Mouse (Mus musculus): ENCODE measurements at regions not wholly inside any gene's neighbourhood (a gene's known extent, or its start where the extent isn't known, plus 50 kb on each side); places are given as distances from the start of the nearest gene placed in this dataset.
"Not testable (repeated sequence)": the region's sequence is repeated elsewhere in the genome, so short reads cannot be mapped to it uniquely, and the experiment has no call there.

- DNase-seq (ENCODE audit: low spot score in 2 of 2): no peak
Observed at GRCm38 (mm10) chr5:26572691-26573191, 244.3 kb upstream of the Dpp6 start.

- DNase-seq (ENCODE audit: low spot score in 2 of 2): no peak
Observed at GRCm38 (mm10) chr5:26573446-26573845, 243.6 kb upstream of the Dpp6 start.

GRCm38 (mm10) chr5:26586108-26586507 lies 230.9 kb upstream of the Dpp6 start:
- DNase-seq (ENCODE audit: low spot score in 2 of 2): no peak

- no peak for DNase-seq (ENCODE audit: low spot score in 2 of 2)
Observed at GRCm38 (mm10) chr5:26590886-26591285, 226.1 kb upstream of the Dpp6 start.

- no peak for DNase-seq (ENCODE audit: low spot score in 2 of 2)
Observed at GRCm38 (mm10) chr5:26592341-26592740, 224.7 kb upstream of the Dpp6 start.

- no peak for DNase-seq (ENCODE audit: low spot score in 2 of 2)
Observed at GRCm38 (mm10) chr5:26597991-26598390, 219.0 kb upstream of the Dpp6 start.

- no peak for DNase-seq (ENCODE audit: low spot score in 2 of 2)
Observed at GRCm38 (mm10) chr5:26619272-26619671, 197.7 kb upstream of the Dpp6 start.

- no peak for DNase-seq (ENCODE audit: low spot score in 2 of 2)
Observed at GRCm38 (mm10) chr5:26622116-26622515, 194.9 kb upstream of the Dpp6 start.

- no peak for DNase-seq (ENCODE audit: low spot score in 2 of 2)
Observed at GRCm38 (mm10) chr5:26671478-26671877, 145.5 kb upstream of the Dpp6 start.

GRCm38 (mm10) chr5:26689775-26690174 lies 127.2 kb upstream of the Dpp6 start:
- DNase-seq (ENCODE audit: low spot score in 2 of 2): peak in 1 of 2 experiments; percentile 7

- no peak for DNase-seq (ENCODE audit: low spot score in 2 of 2)
Observed at GRCm38 (mm10) chr5:26691121-26691520, 125.9 kb upstream of the Dpp6 start.

- DNase-seq (ENCODE audit: low spot score in 2 of 2): no peak
Observed at GRCm38 (mm10) chr5:26692013-26692412, 125.0 kb upstream of the Dpp6 start.

GRCm38 (mm10) chr5:26703621-26704020 lies 113.4 kb upstream of the Dpp6 start:
- DNase-seq (ENCODE audit: low spot score in 2 of 2): not testable (repeated sequence)

GRCm38 (mm10) chr5:26707661-26708060 lies 109.3 kb upstream of the Dpp6 start:
- DNase-seq (ENCODE audit: low spot score in 2 of 2): peak; percentile 28 to 62

- no peak for DNase-seq (ENCODE audit: low spot score in 2 of 2)
Observed at GRCm38 (mm10) chr5:26724491-26724890, 92.5 kb upstream of the Dpp6 start.

- DNase-seq (ENCODE audit: low spot score in 2 of 2): no peak
Observed at GRCm38 (mm10) chr5:26725953-26726352, 91.0 kb upstream of the Dpp6 start.

- not testable (repeated sequence) for DNase-seq (ENCODE audit: low spot score in 2 of 2)
Observed at GRCm38 (mm10) chr5:26751196-26751595, 65.8 kb upstream of the Dpp6 start.

GRCm38 (mm10) chr5:26751601-26752305 lies 65.2 kb upstream of the Dpp6 start:
- DNase-seq (ENCODE audit: low spot score in 2 of 2): not testable (repeated sequence)

- DNase-seq (ENCODE audit: low spot score in 2 of 2): not testable (repeated sequence)
Observed at GRCm38 (mm10) chr5:26754129-26754528, 62.9 kb upstream of the Dpp6 start.

All from layer of hippocampus, adult 18-20 months (tissue).